Mouse (Mus musculus): ENCODE results near the gene Dlgap4. TPM values are rescaled to one million over a fixed set of nuclear protein-coding genes. Genes with fewer than 3 reads are reported as not detected.

The Dlgap4 gene
- total and polyA plus RNA-seq, 2 experiments from 2014 or later, result 166 to 173 TPM

DNA sequence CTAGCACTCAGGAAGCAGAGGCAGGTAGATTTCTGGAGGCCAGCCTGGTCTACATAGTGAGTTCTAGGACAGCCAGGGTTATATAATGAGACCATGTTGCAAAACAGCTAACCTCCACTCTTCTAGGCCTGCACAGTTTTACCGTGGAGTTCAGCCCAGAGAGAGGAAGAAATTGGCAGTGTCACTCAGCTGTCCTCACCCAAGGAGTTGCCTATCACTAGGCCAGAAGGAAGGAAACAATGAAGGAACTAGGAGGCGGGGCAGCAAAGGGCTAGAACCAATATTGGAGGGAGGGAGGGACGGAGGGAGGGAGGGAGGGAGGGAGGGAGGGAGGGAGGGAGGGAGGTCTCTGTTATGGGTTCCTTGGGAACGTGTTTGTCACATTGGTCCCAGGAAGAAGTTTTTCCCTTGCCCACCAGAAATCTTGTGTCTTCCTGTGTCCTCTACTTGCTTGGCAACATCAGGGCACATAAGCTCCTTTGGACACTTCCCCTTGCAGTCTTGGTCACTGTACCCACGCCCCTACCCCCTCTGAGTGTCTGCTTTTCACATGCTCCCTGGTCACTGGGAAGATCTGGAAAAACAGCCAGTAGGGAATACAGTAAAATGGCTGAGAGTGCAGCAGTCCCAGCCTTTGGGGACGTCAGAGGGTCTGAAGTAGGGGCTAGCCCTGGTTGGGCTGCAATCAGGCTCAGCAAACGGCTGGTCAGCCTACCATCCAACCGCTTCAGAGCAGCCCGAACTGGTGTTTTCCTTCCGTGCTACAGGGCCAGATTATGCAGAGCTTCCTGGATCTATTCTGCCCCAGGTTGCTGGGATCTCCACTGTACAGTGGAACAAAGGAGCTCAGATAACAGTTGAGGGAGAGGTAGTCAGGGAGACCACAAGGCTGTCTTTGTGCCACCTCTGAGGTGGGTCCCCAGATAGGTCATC is 116.3 kb downstream of the Dlgap4 start:
- Histone ChIP-seq H3K9ac (replicated peaks; ENCODE audit: low read length) (no peak overlapping the region), H3K4me1 (ENCODE audit: insufficient read depth, low read length) (peaks cover 29% of the 10 kb centered on the region), H3K36me3 (ENCODE audit: insufficient read depth, low read length) (no peaks in the 10 kb centered on the region), H3K9me3 (ENCODE audit: low read length) (no peaks in the 10 kb centered on the region), H3K27ac (peak overlapping the region; percentile 54; the same call in 1 of the 2 replicates), H3K27me3 (ENCODE audit: insufficient read depth, low read length) (no peaks in the 10 kb centered on the region), H3K4me3 (ENCODE audit: low read length) (no peak overlapping the region), H3K4me2 (ENCODE audit: low read depth, low read length) (no peak overlapping the region)
- TF ChIP-seq CTCF (IDR thresholded peaks at IDR 0.05; ENCODE audit: low read depth), result no peak
- ATAC-seq (0 out of 2 replicates have a peak, but pooled peaks have one; percentile 36), DNase-seq (ENCODE audit: low spot score) (no peak)
- 56% methylated on average over 8 of the region's 10 CpGs for WGBS

GRCm38 (mm10) chr2:156730501-156730921 is 117.0 kb downstream of the Dlgap4 start:
- no peaks in the 10 kb centered on the region for H3K9me3 ChIP-seq (ENCODE audit: low read length)
- H3K4me3 ChIP-seq (ENCODE audit: low read length), result no peak overlapping the region
- 0 out of 2 replicates have a peak overlapping the region, but pooled peaks have one; percentile 7 for H3K4me2 ChIP-seq (ENCODE audit: low read depth, low read length)
- H3K27ac ChIP-seq, result peak overlapping the region; percentile 54; the same call in 1 of the 2 replicates
- no peaks in the 10 kb centered on the region for H3K27me3 ChIP-seq (ENCODE audit: insufficient read depth, low read length)
- H3K9ac ChIP-seq (replicated peaks; ENCODE audit: low read length), result no peak overlapping the region
- 83% methylated on average over 12 of the region's 12 CpGs for WGBS
- ATAC-seq (no peak), DNase-seq (ENCODE audit: low spot score) (no peak)
- peaks cover 22% of the 10 kb centered on the region for H3K4me1 ChIP-seq (ENCODE audit: insufficient read depth, low read length)
- H3K36me3 ChIP-seq (ENCODE audit: insufficient read depth, low read length), result no peaks in the 10 kb centered on the region
- no peak for TF ChIP-seq CTCF (IDR thresholded peaks at IDR 0.05; ENCODE audit: low read depth)

DNA sequence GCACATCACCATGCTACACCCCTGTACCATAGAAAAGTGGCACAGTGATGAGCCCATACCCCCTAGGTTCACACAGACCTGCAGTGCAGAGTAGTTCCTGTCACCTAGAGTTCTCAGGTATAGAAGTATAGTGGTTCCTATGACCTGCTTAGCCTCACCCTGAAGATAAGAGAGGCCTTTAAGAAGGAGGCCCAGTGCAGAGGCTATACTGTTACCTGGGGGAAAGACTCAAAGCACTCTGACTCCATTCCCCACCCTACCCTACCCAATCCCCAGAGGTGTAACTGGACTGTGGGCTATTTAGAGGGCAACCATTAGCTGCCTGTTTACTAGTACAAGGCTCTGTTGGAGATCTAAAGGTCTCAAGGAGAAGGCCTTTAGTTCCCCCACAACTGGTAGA is 118.1 kb downstream of the Dlgap4 start:
- H3K36me3 ChIP-seq (ENCODE audit: insufficient read depth, low read length), result no peaks in the 10 kb centered on the region
- H3K27me3 ChIP-seq (ENCODE audit: insufficient read depth, low read length), result no peaks in the 10 kb centered on the region
- ATAC-seq (no peak), DNase-seq (ENCODE audit: low spot score) (no peak)
- H3K4me2 ChIP-seq (ENCODE audit: low read depth, low read length), result no peak overlapping the region
- H3K27ac ChIP-seq, result 0 out of 2 replicates have a peak overlapping the region, but pooled peaks have one; percentile 1
- no peak overlapping the region for H3K4me3 ChIP-seq (ENCODE audit: low read length)
- no peak for TF ChIP-seq CTCF (IDR thresholded peaks at IDR 0.05; ENCODE audit: low read depth)
- peaks cover 11% of the 10 kb centered on the region for H3K4me1 ChIP-seq (ENCODE audit: insufficient read depth, low read length)
- H3K9me3 ChIP-seq (ENCODE audit: low read length), result no peaks in the 10 kb centered on the region
- no peak overlapping the region for H3K9ac ChIP-seq (replicated peaks; ENCODE audit: low read length)

- H3K27ac ChIP-seq, result peak overlapping the region; percentile 1; the same call in 1 of the 2 replicates
- DNase-seq (ENCODE audit: low spot score), result no peak
- H3K4me3 ChIP-seq (ENCODE audit: low read length), result no peak overlapping the region
- no peak overlapping the region for H3K9ac ChIP-seq (replicated peaks; ENCODE audit: low read length)
- no peaks in the 10 kb centered on the region for H3K36me3 ChIP-seq (ENCODE audit: insufficient read depth, low read length)
- no peaks in the 10 kb centered on the region for H3K9me3 ChIP-seq (ENCODE audit: low read length)
- H3K4me2 ChIP-seq (ENCODE audit: low read depth, low read length), result no peak overlapping the region
- H3K4me1 ChIP-seq (ENCODE audit: insufficient read depth, low read length), result peaks cover 6% of the 10 kb centered on the region
- H3K27me3 ChIP-seq (ENCODE audit: insufficient read depth, low read length), result no peaks in the 10 kb centered on the region
- WGBS, result 54% methylated on average over 6 of the region's 6 CpGs
- TF ChIP-seq CTCF (IDR thresholded peaks at IDR 0.05; ENCODE audit: low read depth), result no peak
- peak; percentile 41 for ATAC-seq
Measured at GRCm38 (mm10) chr2:156732109-156732508, 118.6 kb downstream of the Dlgap4 start.

- H3K36me3 ChIP-seq (ENCODE audit: insufficient read depth, low read length), result no peaks in the 10 kb centered on the region
- no peak overlapping the region for H3K27ac ChIP-seq
- peaks cover 4% of the 10 kb centered on the region; the same call in 1 of the 2 replicates for H3K4me1 ChIP-seq (ENCODE audit: insufficient read depth, low read length)
- no peak for DNase-seq (ENCODE audit: low spot score)
- no peak for TF ChIP-seq CTCF (IDR thresholded peaks at IDR 0.05; ENCODE audit: low read depth)
- no peaks in the 10 kb centered on the region for H3K9me3 ChIP-seq (ENCODE audit: low read length)
- no peak overlapping the region for H3K9ac ChIP-seq (replicated peaks; ENCODE audit: low read length)
- H3K4me3 ChIP-seq (ENCODE audit: low read length), result no peak overlapping the region
- no peak overlapping the region for H3K4me2 ChIP-seq (ENCODE audit: low read depth, low read length)
- ATAC-seq, result no peak
- WGBS, result 52% methylated on average over 3 of the region's 3 CpGs
- no peaks in the 10 kb centered on the region for H3K27me3 ChIP-seq (ENCODE audit: insufficient read depth, low read length)
Measured at GRCm38 (mm10) chr2:156735761-156736335, 122.3 kb downstream of the Dlgap4 start.

GRCm38 (mm10) chr2:156736846-156737245 is 123.3 kb downstream of the Dlgap4 start:
- 33% methylated on average over 7 of the region's 7 CpGs for WGBS
- peaks cover 7% of the 10 kb centered on the region; the same call in 1 of the 2 replicates for H3K4me1 ChIP-seq (ENCODE audit: insufficient read depth, low read length)
- no peak for DNase-seq (ENCODE audit: low spot score)

More at GRCm38 (mm10) chr2:156736846-156737245, 123.3 kb downstream of the Dlgap4 start:
- no peaks in the 10 kb centered on the region for H3K9me3 ChIP-seq (ENCODE audit: low read length)
- no peak overlapping the region for H3K27ac ChIP-seq
- no peaks in the 10 kb centered on the region for H3K36me3 ChIP-seq (ENCODE audit: insufficient read depth, low read length)
- no peak overlapping the region for H3K9ac ChIP-seq (replicated peaks; ENCODE audit: low read length)
- H3K4me2 ChIP-seq (ENCODE audit: low read depth, low read length), result no peak overlapping the region
- no peak overlapping the region for H3K4me3 ChIP-seq (ENCODE audit: low read length)
- no peak for TF ChIP-seq CTCF (IDR thresholded peaks at IDR 0.05; ENCODE audit: low read depth)
- ATAC-seq, result no peak
- no peaks in the 10 kb centered on the region for H3K27me3 ChIP-seq (ENCODE audit: insufficient read depth, low read length)
